Mouse (Mus musculus): ENCODE data around the gene Dnajc19. TPM values are rescaled to one million over a fixed set of nuclear protein-coding genes. Genes with fewer than 3 reads are reported as not detected.
A peak's percentile ranks its signal among the peaks of the same experiment; 100 is the strongest.

Dnajc19 gene
- 131 and 147 TPM in 2 replicates for polyA plus RNA-seq (2015; fragmentation: Nextera tagmentation; extraction: Ambion mirVana)

DNA sequence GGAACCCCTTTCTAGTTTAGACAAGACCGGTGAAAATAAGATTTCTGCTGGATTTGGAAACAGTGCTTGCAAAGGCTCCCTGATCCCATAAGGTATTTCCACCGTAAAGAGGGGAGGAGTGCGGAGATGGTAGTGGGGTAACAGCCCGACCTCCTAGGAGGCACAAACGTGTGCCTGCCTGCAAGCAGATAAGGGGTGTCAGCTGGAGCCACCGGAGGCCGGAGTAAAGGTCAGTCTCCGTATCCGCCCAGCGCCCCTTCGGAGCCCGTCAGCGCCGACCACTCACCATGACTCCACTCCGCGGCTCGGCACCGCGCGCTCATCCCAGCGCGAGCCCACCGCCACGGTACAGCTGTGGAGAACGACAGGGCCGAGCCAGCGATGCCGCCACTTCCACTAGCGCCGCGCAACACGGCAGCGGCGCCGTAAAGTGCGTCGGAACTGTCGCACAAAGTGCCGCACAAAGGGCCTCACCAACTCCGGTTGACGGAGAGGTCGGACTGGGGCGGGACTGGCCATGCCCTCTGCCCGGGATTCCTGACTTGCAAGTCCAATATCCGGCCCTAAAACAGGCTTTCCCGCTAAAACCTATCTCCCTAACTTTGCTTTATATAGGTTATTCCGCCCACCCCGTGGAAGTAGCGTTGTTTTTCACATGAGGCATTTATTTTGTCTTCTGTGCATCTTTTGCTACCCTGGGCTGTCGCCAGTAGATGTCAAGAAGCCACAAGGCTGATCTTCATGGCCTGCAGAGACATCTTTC is at the start of gene Dnajc19:
Gene Dnajc19 (minus strand): TSS at position 422 of the 763 bp plus-strand sequence.
- Histone ChIP-seq H3K9me3 (ENCODE audit: low read length) (no peaks in the 10 kb centered on the region), H3K9ac (replicated peaks; ENCODE audit: low read length) (peak within 1 kb of the TSS; percentile 88), H3K36me3 (ENCODE audit: insufficient read depth, low read length) (peaks cover 6% of the 10 kb centered on the region; the same call in 1 of the 2 replicates), H3K4me3 (ENCODE audit: low read length) (peak within 1 kb of the TSS; percentile 67), H3K4me2 (replicated peaks; ENCODE audit: low read depth, low read length) (peak within 1 kb of the TSS; percentile 49), H3K27me3 (ENCODE audit: insufficient read depth, low read length) (no peaks in the 10 kb centered on the region), H3K27ac (ENCODE audit: low read length) (peak within 1 kb of the TSS; percentile 55; the same call in 1 of the 2 replicates), H3K4me1 (ENCODE audit: insufficient read depth, low read length) (peaks cover 9% of the 10 kb centered on the region; the same call in 1 of the 2 replicates)
- peak; percentile 96 for ATAC-seq (ENCODE audit: low FRiP score, low TSS enrichment)
- WGBS, result under 1% methylated on average over 50 of the region's 50 CpGs

- H3K36me3 ChIP-seq (ENCODE audit: insufficient read depth, low read length), result no peaks in the 10 kb centered on the region
Observed at GRCm38 (mm10) chr3:34129957-34130356, 48.8 kb upstream of the Dnajc19 start.

DNA sequence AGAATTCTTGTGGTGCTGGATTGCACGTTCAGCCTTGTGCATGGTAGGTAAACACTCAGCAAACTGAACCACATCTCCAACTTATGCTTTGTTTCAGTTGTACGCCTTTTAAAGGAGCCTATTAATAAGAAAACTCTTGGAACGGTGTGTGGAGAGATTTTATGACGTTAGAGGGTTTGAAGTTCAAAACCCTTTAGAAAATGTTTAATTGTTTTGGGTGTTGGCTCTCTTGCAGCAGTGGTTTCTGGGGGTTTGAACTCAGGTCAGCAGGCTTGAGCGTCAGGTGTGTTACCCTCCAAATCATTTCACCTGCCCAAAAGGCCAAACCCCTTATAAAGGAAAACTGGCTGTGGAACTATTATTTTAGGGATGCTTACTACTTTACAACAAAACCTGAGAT is 40.2 kb upstream of the Dnajc19 start:
- 83% methylated on average over 5 of the region's 5 CpGs for WGBS
- no peak overlapping the region for H3K4me3 ChIP-seq (ENCODE audit: low read length)
- ATAC-seq (ENCODE audit: low FRiP score, low TSS enrichment), result no peak

More at GRCm38 (mm10) chr3:34129957-34130356, 48.8 kb upstream of the Dnajc19 start:
- Histone ChIP-seq H3K4me2 (replicated peaks; ENCODE audit: low read depth, low read length) (no peak overlapping the region), H3K9me3 (ENCODE audit: low read length) (no peaks in the 10 kb centered on the region), H3K27me3 (ENCODE audit: insufficient read depth, low read length) (no peaks in the 10 kb centered on the region), H3K4me1 (ENCODE audit: insufficient read depth, low read length) (no peaks in the 10 kb centered on the region), H3K27ac (ENCODE audit: low read length) (no peak overlapping the region), H3K4me3 (ENCODE audit: low read length) (no peak overlapping the region), H3K9ac (replicated peaks; ENCODE audit: low read length) (no peak overlapping the region)
- 86% methylated on average over 6 of the region's 6 CpGs for WGBS
- ATAC-seq (ENCODE audit: low FRiP score, low TSS enrichment), result no peak

GRCm38 (mm10) chr3:34120791-34121190 is 39.7 kb upstream of the Dnajc19 start:
- H3K27ac ChIP-seq (ENCODE audit: low read length), result no peak overlapping the region
- no peak overlapping the region for H3K4me2 ChIP-seq (replicated peaks; ENCODE audit: low read depth, low read length)
- 86% methylated on average over 3 of the region's 3 CpGs for WGBS
- no peak overlapping the region for H3K4me3 ChIP-seq (ENCODE audit: low read length)
- H3K9ac ChIP-seq (replicated peaks; ENCODE audit: low read length), result no peak overlapping the region
- H3K27me3 ChIP-seq (ENCODE audit: insufficient read depth, low read length), result no peaks in the 10 kb centered on the region
- ATAC-seq (ENCODE audit: low FRiP score, low TSS enrichment), result no peak
- no peaks in the 10 kb centered on the region for H3K4me1 ChIP-seq (ENCODE audit: insufficient read depth, low read length)
- H3K9me3 ChIP-seq (ENCODE audit: low read length), result no peaks in the 10 kb centered on the region
- no peaks in the 10 kb centered on the region for H3K36me3 ChIP-seq (ENCODE audit: insufficient read depth, low read length)

More for the DNA sequence above, 40.2 kb upstream of the Dnajc19 start:
- no peak overlapping the region for H3K4me2 ChIP-seq (replicated peaks; ENCODE audit: low read depth, low read length)
- H3K36me3 ChIP-seq (ENCODE audit: insufficient read depth, low read length), result no peaks in the 10 kb centered on the region
- H3K9me3 ChIP-seq (ENCODE audit: low read length), result no peaks in the 10 kb centered on the region
- H3K27me3 ChIP-seq (ENCODE audit: insufficient read depth, low read length), result no peaks in the 10 kb centered on the region
- no peak overlapping the region for H3K27ac ChIP-seq (ENCODE audit: low read length)
- no peak overlapping the region for H3K9ac ChIP-seq (replicated peaks; ENCODE audit: low read length)
- no peaks in the 10 kb centered on the region for H3K4me1 ChIP-seq (ENCODE audit: insufficient read depth, low read length)

- H3K36me3 ChIP-seq (ENCODE audit: insufficient read depth, low read length), result no peaks in the 10 kb centered on the region
- H3K4me3 ChIP-seq (ENCODE audit: low read length), result no peak overlapping the region
- no peaks in the 10 kb centered on the region for H3K4me1 ChIP-seq (ENCODE audit: insufficient read depth, low read length)
- no peak for ATAC-seq (ENCODE audit: low FRiP score, low TSS enrichment)
- 74% methylated on average over 4 of the region's 4 CpGs for WGBS
- no peak overlapping the region for H3K4me2 ChIP-seq (replicated peaks; ENCODE audit: low read depth, low read length)
- H3K27ac ChIP-seq (ENCODE audit: low read length), result no peak overlapping the region
- no peaks in the 10 kb centered on the region for H3K9me3 ChIP-seq (ENCODE audit: low read length)
- H3K9ac ChIP-seq (replicated peaks; ENCODE audit: low read length), result no peak overlapping the region
- no peaks in the 10 kb centered on the region for H3K27me3 ChIP-seq (ENCODE audit: insufficient read depth, low read length)
Observed at GRCm38 (mm10) chr3:34119869-34120268, 38.7 kb upstream of the Dnajc19 start.

DNA sequence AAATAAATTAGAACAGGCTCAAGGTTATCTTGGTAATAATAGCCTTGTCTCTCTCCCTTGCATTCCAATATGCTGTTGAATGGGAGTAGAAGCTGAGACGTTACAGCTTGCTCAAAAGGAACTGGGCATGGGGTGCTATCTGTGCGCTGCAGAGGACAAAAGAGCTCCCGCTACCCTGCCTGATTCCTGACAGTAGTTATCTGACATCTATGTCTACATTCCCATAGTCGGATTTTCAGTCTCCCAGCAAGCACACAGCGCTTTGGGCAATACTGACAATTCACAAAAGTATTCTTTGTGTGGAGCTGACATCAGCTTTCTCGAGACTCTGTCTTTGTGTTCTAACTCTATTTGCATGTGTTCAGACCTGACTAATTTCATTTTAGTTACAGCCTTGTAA is 34.7 kb upstream of the Dnajc19 start:
- WGBS, result 60% methylated on average over 6 of the region's 6 CpGs
- no peak overlapping the region for H3K27ac ChIP-seq (ENCODE audit: low read length)
- no peaks in the 10 kb centered on the region for H3K36me3 ChIP-seq (ENCODE audit: insufficient read depth, low read length)
- no peaks in the 10 kb centered on the region for H3K9me3 ChIP-seq (ENCODE audit: low read length)
- H3K4me3 ChIP-seq (ENCODE audit: low read length), result no peak overlapping the region
- no peaks in the 10 kb centered on the region for H3K4me1 ChIP-seq (ENCODE audit: insufficient read depth, low read length)
- no peak for ATAC-seq (ENCODE audit: low FRiP score, low TSS enrichment)
- no peak overlapping the region for H3K9ac ChIP-seq (replicated peaks; ENCODE audit: low read length)
- no peak overlapping the region for H3K4me2 ChIP-seq (replicated peaks; ENCODE audit: low read depth, low read length)
- H3K27me3 ChIP-seq (ENCODE audit: insufficient read depth, low read length), result no peaks in the 10 kb centered on the region

GRCm38 (mm10) chr3:34111941-34112685 is 31.0 kb upstream of the Dnajc19 start:
- H3K4me3 ChIP-seq (ENCODE audit: low read length), result no peak overlapping the region
- H3K4me2 ChIP-seq (replicated peaks; ENCODE audit: low read depth, low read length), result no peak overlapping the region
- H3K27ac ChIP-seq (ENCODE audit: low read length), result no peak overlapping the region
- H3K27me3 ChIP-seq (ENCODE audit: insufficient read depth, low read length), result 0 out of 2 replicates have a peak, but pooled peaks cover 2% of the 10 kb centered on the region
- peak; percentile 77; the same call in 1 of the 2 replicates for ATAC-seq (ENCODE audit: low FRiP score, low TSS enrichment)
- WGBS, result 65% methylated on average over 11 of the region's 11 CpGs
- no peaks in the 10 kb centered on the region for H3K4me1 ChIP-seq (ENCODE audit: insufficient read depth, low read length)
- no peaks in the 10 kb centered on the region for H3K9me3 ChIP-seq (ENCODE audit: low read length)
- H3K9ac ChIP-seq (replicated peaks; ENCODE audit: low read length), result no peak overlapping the region
- no peaks in the 10 kb centered on the region for H3K36me3 ChIP-seq (ENCODE audit: insufficient read depth, low read length)

- 72% methylated on average over 3 of the region's 3 CpGs for WGBS
- no peak for ATAC-seq (ENCODE audit: low FRiP score, low TSS enrichment)
- no peak overlapping the region for H3K9ac ChIP-seq (replicated peaks; ENCODE audit: low read length)
- H3K9me3 ChIP-seq (ENCODE audit: low read length), result no peaks in the 10 kb centered on the region
- H3K4me1 ChIP-seq (ENCODE audit: insufficient read depth, low read length), result no peaks in the 10 kb centered on the region
- H3K27me3 ChIP-seq (ENCODE audit: insufficient read depth, low read length), result peaks cover 19% of the 10 kb centered on the region
- H3K4me2 ChIP-seq (replicated peaks; ENCODE audit: low read depth, low read length), result no peak overlapping the region
- no peak overlapping the region for H3K27ac ChIP-seq (ENCODE audit: low read length)
- H3K36me3 ChIP-seq (ENCODE audit: insufficient read depth, low read length), result no peaks in the 10 kb centered on the region
- no peak overlapping the region for H3K4me3 ChIP-seq (ENCODE audit: low read length)
Observed at GRCm38 (mm10) chr3:34107631-34108030, 26.5 kb upstream of the Dnajc19 start.

- Histone ChIP-seq H3K9me3 (ENCODE audit: low read length) (no peaks in the 10 kb centered on the region), H3K36me3 (ENCODE audit: insufficient read depth, low read length) (no peaks in the 10 kb centered on the region), H3K4me3 (ENCODE audit: low read length) (no peak overlapping the region), H3K27ac (ENCODE audit: low read length) (no peak overlapping the region), H3K4me1 (ENCODE audit: insufficient read depth, low read length) (no peaks in the 10 kb centered on the region), H3K9ac (replicated peaks; ENCODE audit: low read length) (no peak overlapping the region), H3K4me2 (replicated peaks; ENCODE audit: low read depth, low read length) (no peak overlapping the region), H3K27me3 (ENCODE audit: insufficient read depth, low read length) (peaks cover 19% of the 10 kb centered on the region)
- 22% methylated on average over 9 of the region's 9 CpGs for WGBS
- ATAC-seq (ENCODE audit: low FRiP score, low TSS enrichment), result no peak
Observed at GRCm38 (mm10) chr3:34106421-34106820, 25.3 kb upstream of the Dnajc19 start.
